Mouse (Mus musculus) effector memory CD4-positive, alpha-beta T cell, adult 5 months (primary cell): ENCODE data around the gene Uri1. TPM values are rescaled to one million over a fixed set of nuclear protein-coding genes. Genes with fewer than 3 reads are reported as not detected.

Experiments used
- polyA plus RNA-seq: library from polyadenylated mRNA; unstranded; fragments of 100-300 nt; shearing (Covaris generic); gene quantifications from one replicate; pipeline ENCODE4 v1.2.1, GENCODE M21; 2017

Uri1 gene
- polyA plus RNA-seq = 49.2 TPM

GRCm38 (mm10) chr7:38023451-38023850 is at the start of gene Uri1:
Gene Uri1 (minus strand): TSS chr7:38023551.

Other genes starting within 250 kb of the Uri1 start
- gene Zfp536, start 249.9 kb downstream of the Uri1 start, polyA plus RNA-seq = 0.37 TPM
- 3.4 TPM for gene Ccne1, start 84.0 kb upstream of the Uri1 start, polyA plus RNA-seq
- 29.4 TPM for gene 1600014C10Rik, start 159.7 kb upstream of the Uri1 start, polyA plus RNA-seq
- gene Plekhf1, start 204.5 kb upstream of the Uri1 start, polyA plus RNA-seq = 0.90 TPM
- gene Pop4, start 247.9 kb upstream of the Uri1 start, polyA plus RNA-seq = 42.8 TPM